Mouse (Mus musculus) kidney, adult 2 months (tissue): ENCODE measurements around the gene Adprhl2. TPM values are rescaled to one million over a fixed set of nuclear protein-coding genes. Genes with fewer than 3 reads are reported as not detected.

ENCODE experiments used
- DNase-seq: peaks from one replicate; pipeline ENCODE4 v3.0.0; 2021
- H3K27ac ChIP-seq: fragments of 200-500 bp; 2 replicates; pipeline ENCODE4 v1.5.1; 2012; ENCODE audit warnings: low read depth, low read length, control low read depth, inconsistent platforms; ENCODE audit not compliant: insufficient read depth
- H3K27me3 ChIP-seq: fragments of 200-500 bp; replicated peaks from 2 replicates; pipeline ENCODE4 v1.6.1; 2012; ENCODE audit warnings: mild to moderate bottlenecking, moderate library complexity, low read length, inconsistent platforms; ENCODE audit not compliant: control insufficient read depth, insufficient read depth
- H3K36me3 ChIP-seq: fragments of 200-500 bp; 2 replicates; pipeline ENCODE4 v1.6.1; 2012; ENCODE audit warnings: mild to moderate bottlenecking, moderate library complexity, low read length, inconsistent platforms; ENCODE audit not compliant: control insufficient read depth, insufficient read depth
- H3K4me1 ChIP-seq: fragments of 200-500 bp; 2 replicates; pipeline ENCODE4 v1.6.1; 2011; ENCODE audit warnings: low read length; ENCODE audit not compliant: control insufficient read depth, insufficient read depth
- H3K4me3 ChIP-seq: fragments of 200-500 bp; 2 replicates; pipeline ENCODE4 v1.5.1; 2011; ENCODE audit warnings: mild to moderate bottlenecking, low read depth, low read length, control low read depth; ENCODE audit not compliant: insufficient read depth
- CTCF ChIP-seq: fragments of 200-500 bp; conservative IDR thresholded peaks from 2 replicates; pipeline ENCODE4 v1.5.1; 2011; ENCODE audit warnings: low read depth, mild to moderate bottlenecking, control low read depth, low read length, moderate library complexity, mixed read lengths; ENCODE audit not compliant: insufficient read depth, insufficient read length
- POLR2A ChIP-seq: fragments of 200-500 bp; IDR thresholded peaks from one replicate; pipeline ENCODE4 v1.6.1; 2011; ENCODE audit warnings: low read depth, low read length, control low read depth
- WGBS: fragments of 180-500 bp; shearing (Covaris S2); methylation state at CpG from one replicate; pipeline ENCODE4 v1.1.7; 2018; 5-methylcytosine and 5-hydroxymethylcytosine counted together
- polyA plus RNA-seq: library from polyadenylated mRNA; depleted of rRNA; stranded (reverse); fragments of >200 nt; gene quantifications from 2 replicates; pipeline ENCODE4 v1.2.3, GENCODE M21; 2012

Gene Adprhl2
- polyA plus RNA-seq, 1 experiment, result 36.0 TPM

DNA sequence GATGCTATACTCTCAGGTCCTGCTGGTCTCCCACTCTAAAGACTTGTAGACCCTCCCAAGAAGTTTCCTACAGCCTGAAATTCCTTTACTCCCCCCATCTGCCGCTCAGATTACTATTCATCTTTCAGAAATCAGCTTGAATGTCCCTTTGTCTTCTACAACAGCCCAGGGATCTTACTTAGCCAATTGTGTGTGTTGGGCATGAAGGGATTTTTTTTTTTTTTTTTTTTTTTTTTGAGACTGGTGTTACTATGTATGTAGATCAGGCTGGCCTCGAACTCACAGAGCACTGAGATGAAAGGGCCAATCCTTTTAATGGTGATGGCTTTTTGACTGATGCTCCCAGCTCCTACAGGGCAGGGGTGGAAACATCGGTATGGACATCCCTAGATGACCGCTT is 25.6 kb downstream of the Adprhl2 start:
- Histone ChIP-seq H3K4me3 (no peak overlapping the region), H3K4me1 (no peaks in the 10 kb centered on the region), H3K27me3 (no peaks in the 10 kb centered on the region), H3K36me3 (no peaks in the 10 kb centered on the region), H3K27ac (no peak overlapping the region)
- WGBS, result 66% methylated on average over 4 of the region's 4 CpGs
- no peak for DNase-seq
- TF ChIP-seq CTCF, result no peak
- TF ChIP-seq POLR2A, result no peak

- TF ChIP-seq CTCF (no peak), POLR2A (no peak)
- H3K4me1 ChIP-seq, result no peaks in the 10 kb centered on the region
- no peaks in the 10 kb centered on the region for H3K36me3 ChIP-seq
- H3K27me3 ChIP-seq, result no peaks in the 10 kb centered on the region
- DNase-seq, result no peak
- WGBS, result 88% methylated on average over 6 of the region's 6 CpGs
- H3K4me3 ChIP-seq, result no peak overlapping the region
- H3K27ac ChIP-seq, result no peak overlapping the region
Observed at GRCm38 (mm10) chr4:126295152-126295551, 26.4 kb downstream of the Adprhl2 start.

- no peak overlapping the region for H3K27ac ChIP-seq
- H3K36me3 ChIP-seq, result no peaks in the 10 kb centered on the region
- H3K4me1 ChIP-seq, result no peaks in the 10 kb centered on the region
- 34% methylated on average over 13 of the region's 13 CpGs for WGBS
- TF ChIP-seq POLR2A (no peak), CTCF (no peak)
- no peaks in the 10 kb centered on the region for H3K27me3 ChIP-seq
- H3K4me3 ChIP-seq, result no peak overlapping the region
- no peak for DNase-seq
Observed at GRCm38 (mm10) chr4:126291196-126291595, 30.3 kb downstream of the Adprhl2 start.

GRCm38 (mm10) chr4:126290314-126290713 is 31.2 kb downstream of the Adprhl2 start:
- no peak for DNase-seq
- no peak overlapping the region for H3K27ac ChIP-seq
- H3K36me3 ChIP-seq, result no peaks in the 10 kb centered on the region
- H3K4me1 ChIP-seq, result no peaks in the 10 kb centered on the region
- WGBS, result 91% methylated on average over 8 of the region's 8 CpGs
- no peaks in the 10 kb centered on the region for H3K27me3 ChIP-seq
- no peak overlapping the region for H3K4me3 ChIP-seq
- no peak for TF ChIP-seq CTCF

DNA sequence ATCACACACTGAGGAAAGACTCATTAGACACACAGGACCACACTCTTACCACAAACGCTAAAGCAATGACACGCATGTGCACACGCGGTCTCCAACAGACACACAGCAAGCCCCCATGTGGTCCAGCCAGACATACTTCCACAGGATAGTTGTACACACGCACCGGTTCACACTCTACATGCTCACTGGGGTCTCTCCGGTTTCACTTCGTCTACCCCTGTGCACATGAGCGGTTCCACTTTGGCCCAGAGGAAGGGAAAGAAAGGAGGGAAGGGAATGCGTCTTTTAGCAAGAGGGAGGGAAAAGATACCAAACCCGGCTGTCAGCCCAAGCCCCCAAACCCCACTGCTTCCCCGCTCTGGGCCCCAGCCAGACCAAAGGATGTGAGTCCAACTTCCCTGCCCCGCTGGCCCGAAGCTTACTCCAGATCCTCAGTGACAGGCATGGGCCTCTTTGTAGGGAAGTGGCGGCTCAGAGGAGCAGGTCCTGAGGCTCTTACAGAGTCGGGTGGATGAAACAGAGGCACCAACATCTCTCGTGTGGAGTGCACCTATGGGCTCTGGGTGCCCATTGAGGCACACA is 33.3 kb downstream of the Adprhl2 start:
- no peak for TF ChIP-seq CTCF
- no peak for TF ChIP-seq POLR2A
- 38% methylated on average over 17 of the region's 17 CpGs for WGBS
- Histone ChIP-seq H3K4me1 (no peaks in the 10 kb centered on the region), H3K27ac (no peak overlapping the region), H3K4me3 (no peak overlapping the region), H3K27me3 (no peaks in the 10 kb centered on the region), H3K36me3 (no peaks in the 10 kb centered on the region)
- no peak for DNase-seq

- TF ChIP-seq POLR2A (no peak), CTCF (no peak)
- H3K36me3 ChIP-seq, result no peaks in the 10 kb centered on the region
- 34% methylated on average over 11 of the region's 11 CpGs for WGBS
- H3K4me3 ChIP-seq, result no peak overlapping the region
- no peak overlapping the region for H3K27ac ChIP-seq
- no peaks in the 10 kb centered on the region for H3K27me3 ChIP-seq
- no peaks in the 10 kb centered on the region for H3K4me1 ChIP-seq
- DNase-seq, result no peak
Observed at GRCm38 (mm10) chr4:126287302-126287995, 34.1 kb downstream of the Adprhl2 start.

GRCm38 (mm10) chr4:126286492-126286891 is 35.0 kb downstream of the Adprhl2 start, which contains the start of gene Col8a2:
Col8a2 (plus strand) TSS chr4:126286793.
- DNase-seq, result no peak
- TF ChIP-seq CTCF, result no peak
- no peak for TF ChIP-seq POLR2A
- 2% methylated on average over 42 of the region's 42 CpGs for WGBS
- Histone ChIP-seq H3K4me1 (no peaks in the 10 kb centered on the region), H3K27me3 (no peaks in the 10 kb centered on the region), H3K4me3 (peak within 1 kb of the TSS; percentile 20; the same call in 1 of the 2 replicates), H3K27ac (no peak within 1 kb of the TSS), H3K36me3 (no peaks in the 10 kb centered on the region)
